Mouse (Mus musculus): ENCODE measurements around the gene Cd300a.

DNA sequence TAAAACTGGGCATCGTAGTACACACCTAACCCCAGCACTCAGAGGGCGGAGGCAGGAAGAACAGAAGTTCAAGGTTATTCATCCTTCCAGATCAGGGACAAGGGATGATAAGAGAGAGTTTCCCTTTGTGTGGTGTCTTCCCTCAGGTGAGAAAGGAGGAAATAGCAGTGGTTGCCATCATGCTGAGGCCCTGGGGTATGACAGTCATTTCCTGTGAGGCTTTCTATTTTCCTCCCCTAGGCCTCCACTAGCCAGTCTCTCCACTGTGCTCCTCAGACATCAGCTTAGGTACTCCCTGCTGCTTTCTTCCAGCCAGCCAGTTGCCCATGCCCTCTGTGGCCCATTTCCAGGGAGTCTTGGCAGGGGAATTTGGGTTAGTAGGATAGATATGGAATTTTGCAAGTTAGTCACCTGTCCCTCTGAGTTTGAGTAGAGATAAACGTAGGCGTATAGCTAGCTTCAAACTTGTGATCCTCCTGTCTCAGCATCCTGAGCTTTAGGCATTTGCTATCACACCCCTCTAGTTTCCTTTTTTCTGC lies 6.5 kb upstream of the Cd300a start:
- TF ChIP-seq POLR2A (IDR thresholded peaks at IDR 0.05; ENCODE audit: control insufficient read depth, extremely low read depth, insufficient read depth, low read length, poor library complexity) (no peak), CTCF (IDR thresholded peaks at IDR 0.05; ENCODE audit: borderline replicate concordance, control insufficient read depth, extremely low read depth, insufficient read depth, low read length, poor library complexity) (no peak)

Data from thymus, adult 2 months (tissue).